Mouse (Mus musculus) limb, embryonic 14.5 days (tissue): Measurements from ENCODE around the gene Dclk2. TPM values are rescaled to one million over a fixed set of nuclear protein-coding genes. Genes with fewer than 3 reads are reported as not detected.

Experiments
- ATAC-seq: fragments of 200-750 bp; cut with Nextera tagmentation; 2 replicates; pipeline ENCODE4 v1.8.0; 2017; ENCODE audit warnings: low read depth, moderate number of reproducible peaks, moderate TSS enrichment; ENCODE audit not compliant: low FRiP score
- DNase-seq: peaks from one replicate; pipeline ENCODE4 v3.0.0-alpha.2; 2015; ENCODE audit warnings: low spot score
- H3K27ac ChIP-seq: fragments of 300-500 bp; sonication (generic); replicated peaks from 2 replicates; pipeline ENCODE4 v1.5.1; 2014; ENCODE audit warnings: low read depth, mild to moderate bottlenecking, low read length, moderate library complexity, mixed read lengths
- H3K27me3 ChIP-seq: fragments of 300-500 bp; sonication (generic); 2 replicates; pipeline ENCODE4 v1.6.1; 2014; ENCODE audit warnings: low read length, mixed read lengths; ENCODE audit not compliant: control insufficient read depth, insufficient read depth
- H3K36me3 ChIP-seq: fragments of 300-500 bp; sonication (generic); 2 replicates; pipeline ENCODE4 v1.6.1; 2014; ENCODE audit warnings: mild to moderate bottlenecking, low read length, moderate library complexity, mixed read lengths; ENCODE audit not compliant: control insufficient read depth, insufficient read depth
- H3K4me1 ChIP-seq: fragments of 300-500 bp; sonication (generic); 2 replicates; pipeline ENCODE4 v1.6.1; 2014; ENCODE audit warnings: antibody characterized with exemption, low read length, mixed read lengths; ENCODE audit not compliant: control insufficient read depth, insufficient read depth
- H3K4me2 ChIP-seq: fragments of 300-500 bp; sonication (generic); replicated peaks from 2 replicates; pipeline ENCODE4 v1.6.1; 2014; ENCODE audit warnings: low read depth, mild to moderate bottlenecking, low read length, moderate library complexity; ENCODE audit not compliant: severe bottlenecking
- H3K4me3 ChIP-seq: fragments of 300-500 bp; sonication (generic); replicated peaks from 2 replicates; pipeline ENCODE4 v1.5.1; 2014; ENCODE audit warnings: low read length
- H3K9ac ChIP-seq: fragments of 300-500 bp; sonication (generic); 2 replicates; pipeline ENCODE4 v1.6.1; 2014; ENCODE audit warnings: mild to moderate bottlenecking, low read depth, low read length, moderate library complexity; ENCODE audit not compliant: severe bottlenecking
- H3K9me3 ChIP-seq: fragments of 300-500 bp; sonication (generic); 2 replicates; pipeline ENCODE4 v1.6.1; 2016; ENCODE audit warnings: low read length; ENCODE audit not compliant: control insufficient read depth
- POLR2A ChIP-seq: fragments of 200-500 bp; IDR thresholded peaks from 2 replicates; pipeline ENCODE4 v1.8.0; 2012; ENCODE audit warnings: inconsistent platforms, mild to moderate bottlenecking, moderate library complexity, borderline replicate concordance; ENCODE audit not compliant: insufficient read depth, insufficient read length; ENCODE audit errors: extremely low read depth
- WGBS: fragments of 180-500 bp; shearing (Covaris S2); extraction: QIAGEN DNeasy Blood & Tissue Kit; methylation state at CpG from one replicate; pipeline ENCODE4 v1.1.7; 2014; 5-methylcytosine and 5-hydroxymethylcytosine counted together
- polyA plus RNA-seq, 2 experiments: library from polyadenylated mRNA; depleted of rRNA in 1 of 2; stranded (reverse) in 1 of 2; unstranded in 1 of 2; fragments of >200 nt; fragmentation: Nextera tagmentation in 1 of 2; extraction: Ambion mirVana in 1 of 2; gene quantifications; 2 replicates each; pipeline versions ENCODE4 v1.2.1 to v1.2.3; 2012 to 2014

The Dclk2 gene
- polyA plus RNA-seq, 2 experiments: 5.4 to 16.7 TPM

- H3K4me1 ChIP-seq: peaks cover 15% of the 10 kb centered on the region
- no peak for DNase-seq
- no peak for TF ChIP-seq POLR2A
- 89% methylated on average over 9 of the region's 9 CpGs for WGBS
- no peak overlapping the region for H3K4me2 ChIP-seq
- no peaks in the 10 kb centered on the region for H3K9me3 ChIP-seq
- no peak overlapping the region for H3K4me3 ChIP-seq
- ATAC-seq: no peak
- H3K27ac ChIP-seq: no peak overlapping the region
- H3K36me3 ChIP-seq: no peaks in the 10 kb centered on the region
- H3K27me3 ChIP-seq: no peaks in the 10 kb centered on the region
- no peak overlapping the region for H3K9ac ChIP-seq
These were observed 116.4 kb downstream of the Dclk2 start for GRCm38 (mm10) chr3:86804265-86804664.

DNA sequence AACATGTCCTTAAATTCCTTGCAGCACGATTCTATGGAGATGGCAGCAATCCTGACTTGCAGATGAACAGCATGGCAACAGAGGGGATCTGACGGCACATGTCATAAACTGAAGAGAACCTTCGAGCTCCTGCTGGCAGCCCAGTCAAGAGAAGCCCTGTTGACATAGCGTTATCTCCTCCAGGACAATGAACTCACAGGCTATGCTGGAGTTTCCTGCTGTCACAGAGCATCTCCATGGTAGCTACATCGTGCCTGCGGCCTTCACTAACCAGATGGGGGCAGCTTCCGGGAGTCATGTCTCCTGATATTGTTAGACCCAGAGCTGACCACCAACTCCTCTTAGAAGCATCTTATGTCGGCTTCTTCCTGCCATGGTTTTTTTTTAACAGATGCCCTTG lies 117.8 kb downstream of the Dclk2 start:
- no peak for DNase-seq
- Histone ChIP-seq H3K4me2 (no peak overlapping the region), H3K4me1 (peaks cover 13% of the 10 kb centered on the region), H3K27ac (no peak overlapping the region), H3K4me3 (no peak overlapping the region), H3K9ac (no peak overlapping the region), H3K27me3 (no peaks in the 10 kb centered on the region), H3K9me3 (no peaks in the 10 kb centered on the region), H3K36me3 (no peaks in the 10 kb centered on the region)
- no peak for ATAC-seq
- 78% methylated on average over 8 of the region's 8 CpGs for WGBS
- TF ChIP-seq POLR2A: no peak

DNA sequence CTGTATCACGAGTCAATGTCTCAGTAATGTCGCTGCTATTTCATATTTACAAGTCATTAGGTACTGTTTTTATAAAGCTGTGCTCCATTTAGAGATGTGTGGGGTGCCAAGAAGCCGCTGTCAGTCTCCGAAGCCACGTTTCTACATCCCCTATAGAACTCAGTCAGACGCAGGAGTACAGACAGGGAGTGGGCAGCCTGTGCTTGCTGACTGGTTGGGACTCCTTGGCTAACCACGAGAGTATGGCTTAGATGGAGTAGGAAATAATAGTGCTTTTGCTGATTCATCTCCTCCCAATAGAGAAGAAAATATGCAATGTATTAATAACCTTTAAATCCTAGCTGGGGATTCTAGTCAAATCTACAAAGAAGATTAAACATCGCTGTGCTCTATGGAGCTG lies 119.8 kb downstream of the Dclk2 start:
- peaks cover 12% of the 10 kb centered on the region for H3K4me1 ChIP-seq
- H3K27ac ChIP-seq: no peak overlapping the region
- WGBS: 70% methylated on average over 8 of the region's 8 CpGs
- no peaks in the 10 kb centered on the region for H3K27me3 ChIP-seq
- TF ChIP-seq POLR2A: no peak
- no peaks in the 10 kb centered on the region for H3K9me3 ChIP-seq
- DNase-seq (no peak), ATAC-seq (no peak)
- no peak overlapping the region for H3K4me2 ChIP-seq
- H3K4me3 ChIP-seq: no peak overlapping the region
- H3K36me3 ChIP-seq: no peaks in the 10 kb centered on the region
- H3K9ac ChIP-seq: no peak overlapping the region

DNA sequence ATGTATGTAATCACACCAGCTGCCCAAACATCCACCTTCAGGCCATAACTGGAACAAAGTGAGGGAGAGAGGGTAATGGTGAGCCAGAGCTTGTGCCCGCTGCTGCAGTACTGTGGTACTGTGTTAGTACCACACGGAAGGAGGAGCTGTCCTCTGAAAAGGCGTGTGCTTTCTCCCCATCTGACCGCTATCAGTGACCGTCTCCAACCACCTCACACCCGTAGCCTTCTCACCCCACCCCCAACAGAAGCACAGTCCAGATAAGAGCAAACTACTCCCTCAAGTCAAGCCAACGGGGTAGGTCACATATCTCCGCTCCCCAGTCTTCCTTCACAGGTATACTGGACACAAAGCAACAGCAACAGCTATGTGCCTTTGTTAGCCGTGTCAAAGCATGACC lies 121.6 kb downstream of the Dclk2 start:
- H3K4me1 ChIP-seq: peaks cover 12% of the 10 kb centered on the region
- TF ChIP-seq POLR2A: no peak
- ATAC-seq: no peak
- H3K27ac ChIP-seq: no peak overlapping the region
- no peaks in the 10 kb centered on the region for H3K27me3 ChIP-seq
- DNase-seq: no peak
- WGBS: 89% methylated on average over 9 of the region's 9 CpGs
- no peak overlapping the region for H3K4me3 ChIP-seq
- H3K9ac ChIP-seq: no peak overlapping the region
- H3K4me2 ChIP-seq: no peak overlapping the region
- H3K9me3 ChIP-seq: no peaks in the 10 kb centered on the region
- no peaks in the 10 kb centered on the region for H3K36me3 ChIP-seq

- ATAC-seq (no peak), DNase-seq (no peak)
- Histone ChIP-seq H3K36me3 (no peaks in the 10 kb centered on the region), H3K9ac (no peak overlapping the region), H3K27ac (no peak overlapping the region), H3K4me1 (peaks cover 16% of the 10 kb centered on the region), H3K27me3 (no peaks in the 10 kb centered on the region), H3K4me2 (no peak overlapping the region), H3K4me3 (no peak overlapping the region), H3K9me3 (no peaks in the 10 kb centered on the region)
- 66% methylated on average over 13 of the region's 13 CpGs for WGBS
- TF ChIP-seq POLR2A: no peak
These were observed 122.7 kb downstream of the Dclk2 start for GRCm38 (mm10) chr3:86797871-86798460.

DNA sequence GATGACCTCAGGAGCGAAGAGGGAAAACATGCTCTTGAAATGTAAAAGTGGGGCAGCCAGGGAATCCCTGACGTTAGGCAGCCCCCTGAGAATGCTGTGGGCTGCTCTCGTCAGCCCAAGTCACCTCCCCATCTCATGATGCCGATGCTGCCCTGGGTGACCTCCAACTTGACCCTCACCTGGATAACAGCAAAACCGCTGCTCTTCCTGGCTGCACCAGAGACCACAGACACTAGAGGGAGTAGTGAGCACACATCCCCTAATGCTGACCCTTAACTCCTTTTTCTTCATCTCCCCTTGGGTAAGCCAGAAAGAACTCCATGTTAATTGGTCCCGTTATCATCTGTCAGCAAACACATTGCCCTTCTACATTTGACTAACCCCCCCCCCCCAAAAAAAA lies 123.9 kb downstream of the Dclk2 start:
- Histone ChIP-seq H3K4me1 (peaks cover 16% of the 10 kb centered on the region), H3K36me3 (no peaks in the 10 kb centered on the region), H3K9ac (no peak overlapping the region), H3K4me2 (no peak overlapping the region), H3K9me3 (no peaks in the 10 kb centered on the region), H3K27me3 (no peaks in the 10 kb centered on the region), H3K4me3 (no peak overlapping the region), H3K27ac (no peak overlapping the region)
- no peak for TF ChIP-seq POLR2A
- ATAC-seq (no peak), DNase-seq (no peak)
- WGBS: 35% methylated on average over 6 of the region's 6 CpGs
